Mouse (Mus musculus) heart, adult 2 months (tissue): ENCODE measurements at regions not wholly inside any gene's neighbourhood (a gene's known extent, or its start where the extent isn't known, plus 50 kb on each side); places are given as distances from the start of the nearest gene placed in this dataset.
A peak's percentile ranks its signal among the peaks of the same experiment; 100 is the strongest.

Experiments used
- DNase-seq, 2 experiments: peaks; one replicate each; pipeline ENCODE4 v3.0.0; 2021
- H3K27ac ChIP-seq: fragments of 200-600 bp; 2 replicates; pipeline ENCODE4 v1.8.1; 2022
- H3K27me3 ChIP-seq: fragments of 200-500 bp; 2 replicates; pipeline ENCODE4 v1.6.1; 2012; ENCODE audit warnings: mild to moderate bottlenecking, low read length, inconsistent platforms, mixed read lengths; ENCODE audit not compliant: control insufficient read depth, insufficient read depth
- H3K36me3 ChIP-seq: fragments of 200-500 bp; 2 replicates; pipeline ENCODE4 v1.6.1; 2012; ENCODE audit warnings: low read length, inconsistent platforms; ENCODE audit not compliant: control insufficient read depth, insufficient read depth
- H3K4me1 ChIP-seq: fragments of 200-500 bp; 2 replicates; pipeline ENCODE4 v1.6.1; 2011; ENCODE audit warnings: low read length; ENCODE audit not compliant: control insufficient read depth, insufficient read depth
- H3K4me3 ChIP-seq: fragments of 200-600 bp; 2 replicates; pipeline ENCODE4 v1.8.1; 2022
- H3K79me2 ChIP-seq: fragments of 200-500 bp; replicated peaks from 2 replicates; pipeline ENCODE4 v1.6.1; 2012; ENCODE audit warnings: mild to moderate bottlenecking, inconsistent platforms, low read length, moderate library complexity, mixed read lengths; ENCODE audit not compliant: control insufficient read depth, insufficient read depth
- H3K9ac ChIP-seq: fragments of 200-500 bp; 2 replicates; pipeline ENCODE4 v1.6.1; 2012; ENCODE audit warnings: low read depth, mild to moderate bottlenecking, control low read depth, inconsistent platforms, low read length, mixed read lengths
- CTCF ChIP-seq: fragments of 200-600 bp; IDR thresholded peaks from 2 replicates; pipeline ENCODE4 v1.8.1; 2022; ENCODE audit warnings: antibody characterized with exemption, mild to moderate bottlenecking, moderate library complexity
- EP300 ChIP-seq: fragments of 200-500 bp; IDR thresholded peaks from 2 replicates; pipeline ENCODE4 v1.6.1; 2011; ENCODE audit warnings: low read depth, low read length, control low read depth; ENCODE audit not compliant: insufficient read depth
- POLR2A ChIP-seq: fragments of 200-500 bp; IDR thresholded peaks from 2 replicates; pipeline ENCODE4 v1.6.1; 2011; ENCODE audit warnings: mild to moderate bottlenecking, low read depth, low read length, control low read depth; ENCODE audit not compliant: insufficient read depth
- WGBS: fragments of 180-500 bp; shearing (Covaris S2); methylation state at CpG from one replicate; pipeline ENCODE4 v1.1.7; 2018; 5-methylcytosine and 5-hydroxymethylcytosine counted together
- intact Hi-C: fragments of 180-260 bp; cut with DNase I; formaldehyde crosslinking; loops from one replicate; pipeline ENCODE4 v1.15.1; 2025

GRCm38 (mm10) chr12:9919433-9919832 is 349.5 kb downstream of the Osr1 start:
- Histone ChIP-seq H3K4me1 (peaks cover 1% of the 10 kb centered on the region; the same call in 1 of the 2 replicates), H3K4me3 (no peak overlapping the region), H3K27ac (no peak overlapping the region), H3K79me2 (no peaks in the 10 kb centered on the region), H3K36me3 (no peaks in the 10 kb centered on the region), H3K9ac (no peak overlapping the region), H3K27me3 (peaks cover 3% of the 10 kb centered on the region; the same call in 1 of the 2 replicates)
- DNase-seq, result no peak
- intact Hi-C loops, result no loop called here
- TF ChIP-seq CTCF (no peak), POLR2A (no peak), EP300 (no peak)
- 79% methylated on average over 4 of the region's 4 CpGs for WGBS

- 68% methylated on average over 2 of the region's 2 CpGs for WGBS
Observed at GRCm38 (mm10) chr12:9920401-9920800, 350.5 kb downstream of the Osr1 start.

GRCm38 (mm10) chr12:9921591-9922198 is 351.8 kb downstream of the Osr1 start:
- H3K36me3 ChIP-seq, result no peaks in the 10 kb centered on the region
- H3K27ac ChIP-seq, result no peak overlapping the region; the same call in 1 of the 2 replicates
- H3K9ac ChIP-seq, result no peak overlapping the region
- no peaks in the 10 kb centered on the region for H3K79me2 ChIP-seq
- intact Hi-C loops, result loop anchor here (10.0 kb wide), 1 partner anchor 347 kb away; the partner anchor contains the start of gene Osr1
- TF ChIP-seq CTCF (no peak), POLR2A (no peak), EP300 (no peak)
- 64% methylated on average over 2 of the region's 2 CpGs for WGBS
- peak; percentile 37 to 44 for DNase-seq
- no peak overlapping the region for H3K4me3 ChIP-seq
- H3K4me1 ChIP-seq, result no peaks in the 10 kb centered on the region
- H3K27me3 ChIP-seq, result no peaks in the 10 kb centered on the region

More at GRCm38 (mm10) chr12:9920401-9920800, 350.5 kb downstream of the Osr1 start:
- intact Hi-C loops, result loop anchor here (10.0 kb wide), 1 partner anchor 346 kb away; the partner anchor contains the start of gene Osr1
- TF ChIP-seq CTCF, result no peak
- TF ChIP-seq EP300, result no peak
- TF ChIP-seq POLR2A, result no peak
- H3K4me1 ChIP-seq, result peaks cover 1% of the 10 kb centered on the region; the same call in 1 of the 2 replicates
- no peaks in the 10 kb centered on the region for H3K27me3 ChIP-seq
- DNase-seq, result no peak
- H3K27ac ChIP-seq, result no peak overlapping the region; the same call in 1 of the 2 replicates
- H3K9ac ChIP-seq, result no peak overlapping the region
- H3K79me2 ChIP-seq, result no peaks in the 10 kb centered on the region
- H3K36me3 ChIP-seq, result no peaks in the 10 kb centered on the region
- H3K4me3 ChIP-seq, result no peak overlapping the region

DNA sequence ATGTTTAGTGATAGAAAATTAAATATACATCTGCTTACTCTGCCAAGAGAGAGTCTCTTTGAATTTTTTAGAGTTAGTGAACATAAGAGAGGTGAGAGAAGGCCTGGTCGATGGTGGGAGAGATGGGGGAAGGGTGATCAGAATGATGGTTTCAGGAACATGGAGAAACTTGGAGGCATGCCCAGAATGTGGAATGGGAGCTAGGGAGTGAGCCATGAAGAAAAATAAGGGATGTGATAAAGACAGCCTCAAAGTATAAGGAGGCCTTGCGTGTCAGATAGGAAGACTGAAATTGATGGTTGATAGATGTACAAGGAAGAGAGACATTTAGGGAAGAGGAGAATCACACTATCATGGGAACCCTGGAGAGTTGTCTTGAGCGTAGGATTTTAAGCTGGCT is 354.6 kb downstream of the Osr1 start:
- H3K27me3 ChIP-seq, result no peaks in the 10 kb centered on the region
- no peak overlapping the region for H3K27ac ChIP-seq
- H3K9ac ChIP-seq, result no peak overlapping the region
- 50% methylated on average over 3 of the region's 3 CpGs for WGBS
- intact Hi-C loops, result loop anchor here (10.0 kb wide), 1 partner anchor 350 kb away; the partner anchor contains the start of gene Osr1
- H3K4me1 ChIP-seq, result no peaks in the 10 kb centered on the region
- no peak overlapping the region for H3K4me3 ChIP-seq
- DNase-seq, result no peak
- no peaks in the 10 kb centered on the region for H3K79me2 ChIP-seq
- no peak for TF ChIP-seq CTCF
- TF ChIP-seq POLR2A, result no peak
- no peak for TF ChIP-seq EP300
- no peaks in the 10 kb centered on the region for H3K36me3 ChIP-seq

DNA sequence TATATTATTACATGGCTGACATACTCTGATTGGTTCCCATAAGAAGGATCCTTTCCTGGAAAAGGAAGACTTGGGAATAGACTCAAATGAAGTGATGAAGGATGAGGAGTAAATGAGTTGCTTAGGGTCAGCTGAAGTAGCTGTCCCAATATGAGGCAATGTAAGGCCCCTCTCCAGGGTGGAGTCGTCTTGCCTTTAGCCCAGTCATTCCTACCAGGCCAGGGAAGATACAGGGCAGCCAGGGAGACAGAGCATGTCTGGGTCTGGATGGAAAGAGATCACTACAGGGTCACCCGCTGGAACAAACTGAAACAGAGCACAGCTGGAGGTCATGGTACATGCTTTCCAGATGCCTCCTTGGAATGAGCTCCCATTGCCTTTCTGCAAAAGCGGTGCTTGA is 364.2 kb downstream of the Osr1 start:
- intact Hi-C loops, result no loop called here
- H3K4me1 ChIP-seq, result no peaks in the 10 kb centered on the region
- no peaks in the 10 kb centered on the region for H3K36me3 ChIP-seq
- 67% methylated on average over 3 of the region's 3 CpGs for WGBS
- no peaks in the 10 kb centered on the region for H3K27me3 ChIP-seq
- no peak overlapping the region for H3K27ac ChIP-seq
- H3K79me2 ChIP-seq, result no peaks in the 10 kb centered on the region
- TF ChIP-seq CTCF (no peak), POLR2A (no peak), EP300 (no peak)
- DNase-seq, result peak in 1 of 2 experiments; percentile 38
- H3K4me3 ChIP-seq, result no peak overlapping the region
- no peak overlapping the region for H3K9ac ChIP-seq

GRCm38 (mm10) chr12:9941357-9941756 is 371.4 kb downstream of the Osr1 start:
- Histone ChIP-seq H3K4me1 (no peaks in the 10 kb centered on the region), H3K36me3 (no peaks in the 10 kb centered on the region), H3K9ac (no peak overlapping the region), H3K79me2 (no peaks in the 10 kb centered on the region), H3K27ac (no peak overlapping the region), H3K27me3 (no peaks in the 10 kb centered on the region), H3K4me3 (no peak overlapping the region)
- TF ChIP-seq POLR2A, result no peak
- TF ChIP-seq CTCF, result no peak
- TF ChIP-seq EP300, result no peak
- intact Hi-C loops, result no loop called here
- no peak for DNase-seq
- WGBS, result 63% methylated on average over 1 of the region's 1 CpGs
